Mouse (Mus musculus): ENCODE results near the gene Zswim5. TPM values are rescaled to one million over a fixed set of nuclear protein-coding genes. Genes with fewer than 3 reads are reported as not detected.

Gene Zswim5
- 0.73 TPM for polyA plus RNA-seq (2014; fragmentation: Illumina TruSeq; extraction: RNeasy Lipid Tissue Mini Kit (QIAGEN cat#74804); ENCODE audit: insufficient read depth, low read depth, low replicate concordance)

GRCm38 (mm10) chr4:116876995-116877728 lies at the start of gene Zswim5:
Zswim5 (plus strand) TSS chr4:116877376.

GRCm38 (mm10) chr4:116993672-116994621 lies 116.8 kb downstream of the Zswim5 start, which contains the start of gene Urod:
Urod (minus strand) TSS chr4:116994413.

GRCm38 (mm10) chr4:116995131-116995797 lies 118.1 kb downstream of the Zswim5 start, which contains the start of gene Hectd3:
Hectd3 (plus strand) TSS chr4:116995317.

GRCm38 (mm10) chr4:117019206-117020134 lies 142.3 kb downstream of the Zswim5 start, which contains the start of gene Eif2b3:
Eif2b3 (plus strand) TSS chr4:117019402.

Other genes with a start within 250 kb of the Zswim5 start
- 16.1 TPM for gene Nasp, start 249.4 kb upstream of the Zswim5 start, polyA plus RNA-seq (2014; fragmentation: Illumina TruSeq; extraction: RNeasy Lipid Tissue Mini Kit (QIAGEN cat#74804); ENCODE audit: insufficient read depth, low read depth, low replicate concordance)
- 561 TPM for gene Akr1a1, start 225.7 kb upstream of the Zswim5 start, polyA plus RNA-seq (2014; fragmentation: Illumina TruSeq; extraction: RNeasy Lipid Tissue Mini Kit (QIAGEN cat#74804); ENCODE audit: insufficient read depth, low read depth, low replicate concordance)
- gene Prdx1, start 191.8 kb upstream of the Zswim5 start, polyA plus RNA-seq (2014; fragmentation: Illumina TruSeq; extraction: RNeasy Lipid Tissue Mini Kit (QIAGEN cat#74804); ENCODE audit: insufficient read depth, low read depth, low replicate concordance) = 628 TPM
- 5.5 TPM for gene Mmachc, start 169.0 kb upstream of the Zswim5 start, polyA plus RNA-seq (2014; fragmentation: Illumina TruSeq; extraction: RNeasy Lipid Tissue Mini Kit (QIAGEN cat#74804); ENCODE audit: insufficient read depth, low read depth, low replicate concordance)
- 15.2 TPM for gene Ccdc163, start 168.9 kb upstream of the Zswim5 start, polyA plus RNA-seq (2014; fragmentation: Illumina TruSeq; extraction: RNeasy Lipid Tissue Mini Kit (QIAGEN cat#74804); ENCODE audit: insufficient read depth, low read depth, low replicate concordance)
- 1.9 TPM for gene Tesk2, start 156.4 kb upstream of the Zswim5 start, polyA plus RNA-seq (2014; fragmentation: Illumina TruSeq; extraction: RNeasy Lipid Tissue Mini Kit (QIAGEN cat#74804); ENCODE audit: insufficient read depth, low read depth, low replicate concordance)
- 13.1 TPM for gene Toe1, start 69.7 kb upstream of the Zswim5 start, polyA plus RNA-seq (2014; fragmentation: Illumina TruSeq; extraction: RNeasy Lipid Tissue Mini Kit (QIAGEN cat#74804); ENCODE audit: insufficient read depth, low read depth, low replicate concordance)
- 2.1 TPM for gene Mutyh, start 69.7 kb upstream of the Zswim5 start, polyA plus RNA-seq (2014; fragmentation: Illumina TruSeq; extraction: RNeasy Lipid Tissue Mini Kit (QIAGEN cat#74804); ENCODE audit: insufficient read depth, low read depth, low replicate concordance)
- 0.30 TPM for gene Hpdl, start 55.7 kb upstream of the Zswim5 start, polyA plus RNA-seq (2014; fragmentation: Illumina TruSeq; extraction: RNeasy Lipid Tissue Mini Kit (QIAGEN cat#74804); ENCODE audit: insufficient read depth, low read depth, low replicate concordance)
- 56.2 TPM for gene Urod, start 117.0 kb downstream of the Zswim5 start, polyA plus RNA-seq (2014; fragmentation: Illumina TruSeq; extraction: RNeasy Lipid Tissue Mini Kit (QIAGEN cat#74804); ENCODE audit: insufficient read depth, low read depth, low replicate concordance)
- gene Hectd3, start 117.9 kb downstream of the Zswim5 start, polyA plus RNA-seq (2014; fragmentation: Illumina TruSeq; extraction: RNeasy Lipid Tissue Mini Kit (QIAGEN cat#74804); ENCODE audit: insufficient read depth, low read depth, low replicate concordance) = 11.0 TPM
- gene Eif2b3, start 142.0 kb downstream of the Zswim5 start, polyA plus RNA-seq (2014; fragmentation: Illumina TruSeq; extraction: RNeasy Lipid Tissue Mini Kit (QIAGEN cat#74804); ENCODE audit: insufficient read depth, low read depth, low replicate concordance) = 11.9 TPM
- gene Ptch2, start 218.7 kb downstream of the Zswim5 start, polyA plus RNA-seq (2014; fragmentation: Illumina TruSeq; extraction: RNeasy Lipid Tissue Mini Kit (QIAGEN cat#74804); ENCODE audit: insufficient read depth, low read depth, low replicate concordance) = 0.66 TPM
- 3.3 TPM for gene Btbd19, start 248.3 kb downstream of the Zswim5 start, polyA plus RNA-seq (2014; fragmentation: Illumina TruSeq; extraction: RNeasy Lipid Tissue Mini Kit (QIAGEN cat#74804); ENCODE audit: insufficient read depth, low read depth, low replicate concordance)
- gene Tctex1d4, start 249.4 kb downstream of the Zswim5 start, polyA plus RNA-seq (2014; fragmentation: Illumina TruSeq; extraction: RNeasy Lipid Tissue Mini Kit (QIAGEN cat#74804); ENCODE audit: insufficient read depth, low read depth, low replicate concordance) = 36.5 TPM

All from lung, adult 10 weeks (tissue).